Mouse (Mus musculus) forebrain, embryonic 15.5 days (tissue): ENCODE data around the gene Npb. TPM values are rescaled to one million over a fixed set of nuclear protein-coding genes. Genes with fewer than 3 reads are reported as not detected.

ENCODE experiments used
- ATAC-seq: fragments of 200-750 bp; cut with Nextera tagmentation; replicated peaks from 2 replicates; pipeline ENCODE4 v1.8.0; 2017; ENCODE audit warnings: mild to moderate bottlenecking, moderate TSS enrichment, moderate library complexity
- H3K27ac ChIP-seq: fragments of 300-500 bp; sonication (generic); replicated peaks from 2 replicates; pipeline ENCODE4 v1.5.1; 2015; ENCODE audit warnings: mild to moderate bottlenecking, inconsistent platforms
- H3K27me3 ChIP-seq: fragments of 300-500 bp; sonication (generic); 2 replicates; pipeline ENCODE4 v1.6.1; 2015; ENCODE audit warnings: inconsistent platforms
- H3K36me3 ChIP-seq: fragments of 300-500 bp; sonication (generic); 2 replicates; pipeline ENCODE4 v1.6.1; 2015; ENCODE audit warnings: mild to moderate bottlenecking, inconsistent platforms
- H3K4me1 ChIP-seq: fragments of 300-500 bp; sonication (generic); 2 replicates; pipeline ENCODE4 v1.6.1; 2015; ENCODE audit warnings: inconsistent platforms
- H3K4me2 ChIP-seq: fragments of 300-500 bp; sonication (generic); replicated peaks from 2 replicates; pipeline ENCODE4 v1.6.1; 2015; ENCODE audit warnings: mild to moderate bottlenecking, inconsistent platforms
- H3K4me3 ChIP-seq: fragments of 300-500 bp; sonication (generic); 2 replicates; pipeline ENCODE4 v1.5.1; 2015; ENCODE audit warnings: mild to moderate bottlenecking, inconsistent platforms
- H3K9ac ChIP-seq: fragments of 300-500 bp; sonication (generic); replicated peaks from 2 replicates; pipeline ENCODE4 v1.6.1; 2015; ENCODE audit warnings: mild to moderate bottlenecking, inconsistent platforms
- H3K9me3 ChIP-seq: fragments of 300-500 bp; sonication (generic); 2 replicates; pipeline ENCODE4 v1.6.1; 2016; ENCODE audit warnings: inconsistent platforms
- WGBS: fragments of 180-500 bp; shearing (Covaris S2); methylation state at CpG from one replicate; pipeline ENCODE4 v1.1.7; 2015; ENCODE audit warnings: mixed read lengths; 5-methylcytosine and 5-hydroxymethylcytosine counted together
- polyA plus RNA-seq: library from polyadenylated mRNA; unstranded; fragments of >200 nt; fragmentation: Nextera tagmentation; extraction: Ambion mirVana; gene quantifications from 2 replicates; pipeline ENCODE4 v1.2.1, GENCODE M21; 2015

The Npb gene
- polyA plus RNA-seq, 1 experiment from 2014 or later: 0.65 TPM

DNA sequence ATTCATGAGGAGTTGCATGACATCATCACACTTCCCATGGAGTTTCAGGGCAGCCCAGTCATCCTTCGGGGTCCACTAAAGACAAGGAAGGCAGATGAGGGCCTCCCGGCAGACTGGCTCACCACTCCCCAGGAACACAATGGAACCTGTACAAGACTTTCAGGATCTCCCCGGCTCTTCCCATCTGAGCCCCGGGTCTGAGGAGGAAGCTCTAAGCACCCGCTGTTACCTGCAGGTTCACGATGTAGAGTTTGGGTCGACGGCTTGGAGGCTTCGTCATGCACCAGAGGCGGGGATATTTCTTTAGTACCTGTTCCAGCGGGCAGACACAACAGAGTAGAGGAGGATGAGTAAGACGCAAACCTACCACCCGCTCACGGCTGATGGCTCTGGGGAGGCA is 11.9 kb downstream of the Npb start:
- Histone ChIP-seq H3K4me3 (no peak overlapping the region), H3K9ac (no peak overlapping the region), H3K9me3 (no peaks in the 10 kb centered on the region), H3K27me3 (no peaks in the 10 kb centered on the region), H3K4me1 (peaks cover 32% of the 10 kb centered on the region), H3K4me2 (no peak overlapping the region), H3K36me3 (peaks cover 48% of the 10 kb centered on the region), H3K27ac (no peak overlapping the region)
- no peak for ATAC-seq
- WGBS: 97% methylated on average over 14 of the region's 14 CpGs

DNA sequence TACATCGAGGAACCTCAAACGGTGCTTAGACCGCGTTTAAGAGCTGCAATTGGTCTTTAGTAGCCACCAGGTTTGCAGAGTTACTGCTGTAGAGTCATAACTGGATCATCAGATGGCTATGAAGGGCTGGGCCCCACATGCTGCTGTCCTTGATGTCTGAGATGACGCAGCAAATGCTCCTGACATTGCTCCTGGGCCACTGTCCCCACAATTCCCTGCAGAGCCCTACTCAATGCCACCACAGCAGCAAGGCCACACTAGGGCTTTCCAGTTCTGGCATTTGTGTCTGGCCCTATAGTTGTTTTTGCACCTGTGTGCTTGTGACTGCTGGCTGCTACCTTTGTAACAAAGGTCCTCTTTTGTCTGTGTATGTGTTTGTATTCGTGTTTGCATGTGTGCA is 14.5 kb downstream of the Npb start:
- Histone ChIP-seq H3K27me3 (no peaks in the 10 kb centered on the region), H3K4me3 (no peak overlapping the region), H3K9ac (no peak overlapping the region), H3K36me3 (peaks cover 60% of the 10 kb centered on the region), H3K9me3 (no peaks in the 10 kb centered on the region), H3K27ac (no peak overlapping the region), H3K4me2 (no peak overlapping the region), H3K4me1 (peaks cover 25% of the 10 kb centered on the region)
- ATAC-seq: no peak
- WGBS: 89% methylated on average over 6 of the region's 6 CpGs

GRCm38 (mm10) chr11:120623961-120624679 is 15.8 kb downstream of the Npb start:
- H3K9ac ChIP-seq: peak overlapping the region; percentile 71
- 12% methylated on average over 30 of the region's 30 CpGs for WGBS
- peak overlapping the region; percentile 84 for H3K4me3 ChIP-seq
- no peaks in the 10 kb centered on the region for H3K27me3 ChIP-seq
- peak; percentile 49 for ATAC-seq
- no peaks in the 10 kb centered on the region for H3K9me3 ChIP-seq
- H3K36me3 ChIP-seq: peaks cover 57% of the 10 kb centered on the region
- peaks cover 23% of the 10 kb centered on the region for H3K4me1 ChIP-seq
- peak overlapping the region; percentile 86 for H3K27ac ChIP-seq
- H3K4me2 ChIP-seq: peak overlapping the region; percentile 95

GRCm38 (mm10) chr11:120624680-120625111 is 16.4 kb downstream of the Npb start:
- WGBS: under 1% methylated on average over 53 of the region's 53 CpGs
- Histone ChIP-seq H3K36me3 (peaks cover 58% of the 10 kb centered on the region), H3K4me1 (peaks cover 25% of the 10 kb centered on the region), H3K4me3 (peak overlapping the region; percentile 84), H3K4me2 (peak overlapping the region; percentile 95), H3K9me3 (no peaks in the 10 kb centered on the region), H3K9ac (peak overlapping the region; percentile 71), H3K27ac (peak overlapping the region; percentile 86), H3K27me3 (no peaks in the 10 kb centered on the region)
- ATAC-seq: peak; percentile 91

- H3K4me2 ChIP-seq: peak within 1 kb of the TSS; percentile 95
- no peaks in the 10 kb centered on the region for H3K27me3 ChIP-seq
- H3K27ac ChIP-seq: peak within 1 kb of the TSS; percentile 86
- H3K9ac ChIP-seq: peak within 1 kb of the TSS; percentile 71
- peak within 1 kb of the TSS; percentile 84 for H3K4me3 ChIP-seq
- H3K4me1 ChIP-seq: peaks cover 31% of the 10 kb centered on the region
- H3K9me3 ChIP-seq: no peaks in the 10 kb centered on the region
- H3K36me3 ChIP-seq: peaks cover 52% of the 10 kb centered on the region
- 19% methylated on average over 5 of the region's 5 CpGs for WGBS
- peak; percentile 76 for ATAC-seq
Observed at GRCm38 (mm10) chr11:120625152-120625775, 17.0 kb downstream of the Npb start, which contains the start of gene Sirt7. TSS of gene Sirt7 (minus strand) at chr11:120625240.

- WGBS: 88% methylated on average over 11 of the region's 11 CpGs
- Histone ChIP-seq H3K4me1 (peaks cover 46% of the 10 kb centered on the region), H3K27ac (no peak overlapping the region), H3K27me3 (no peaks in the 10 kb centered on the region), H3K4me3 (no peak overlapping the region), H3K9me3 (no peaks in the 10 kb centered on the region), H3K36me3 (peaks cover 36% of the 10 kb centered on the region), H3K4me2 (no peak overlapping the region), H3K9ac (no peak overlapping the region)
- no peak for ATAC-seq
Observed at GRCm38 (mm10) chr11:120626785-120627467, 18.6 kb downstream of the Npb start.

GRCm38 (mm10) chr11:120627468-120628300 is 19.4 kb downstream of the Npb start:
- H3K4me2 ChIP-seq: no peak overlapping the region
- H3K27me3 ChIP-seq: no peaks in the 10 kb centered on the region
- WGBS: 84% methylated on average over 22 of the region's 22 CpGs
- peaks cover 28% of the 10 kb centered on the region for H3K36me3 ChIP-seq
- H3K9ac ChIP-seq: no peak overlapping the region
- peaks cover 53% of the 10 kb centered on the region for H3K4me1 ChIP-seq
- no peak for ATAC-seq
- no peaks in the 10 kb centered on the region for H3K9me3 ChIP-seq
- H3K27ac ChIP-seq: no peak overlapping the region
- no peak overlapping the region for H3K4me3 ChIP-seq

GRCm38 (mm10) chr11:120628601-120629340 is 20.5 kb downstream of the Npb start:
- no peak overlapping the region for H3K9ac ChIP-seq
- H3K27ac ChIP-seq: no peak overlapping the region
- H3K27me3 ChIP-seq: no peaks in the 10 kb centered on the region
- peaks cover 49% of the 10 kb centered on the region for H3K4me1 ChIP-seq
- no peak for ATAC-seq
- no peak overlapping the region for H3K4me3 ChIP-seq
- no peaks in the 10 kb centered on the region for H3K9me3 ChIP-seq
- H3K36me3 ChIP-seq: peaks cover 22% of the 10 kb centered on the region
- H3K4me2 ChIP-seq: no peak overlapping the region
- WGBS: 91% methylated on average over 23 of the region's 23 CpGs

DNA sequence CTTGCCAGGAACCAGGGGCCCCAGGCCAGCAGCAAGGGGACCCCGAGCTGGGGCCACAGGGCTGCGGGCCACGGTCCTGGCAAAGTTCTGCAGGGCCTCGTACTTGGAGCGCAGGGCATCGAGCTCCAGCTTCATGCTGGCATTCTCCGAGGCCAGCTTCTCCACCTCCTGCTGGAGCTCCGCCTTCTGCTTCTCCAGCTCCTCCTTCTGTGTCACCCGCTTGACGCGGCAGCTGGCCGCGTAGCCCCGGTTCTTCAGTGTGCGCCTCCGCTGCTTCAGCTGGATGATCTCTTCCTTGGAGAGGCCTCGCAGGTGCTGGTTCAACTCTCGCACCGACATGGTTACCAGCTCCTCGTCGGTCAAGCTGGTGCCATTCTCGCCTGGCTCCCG is 21.1 kb downstream of the Npb start:
- no peak overlapping the region for H3K9ac ChIP-seq
- 72% methylated on average over 23 of the region's 23 CpGs for WGBS
- H3K9me3 ChIP-seq: no peaks in the 10 kb centered on the region
- H3K4me2 ChIP-seq: no peak overlapping the region
- peaks cover 46% of the 10 kb centered on the region for H3K4me1 ChIP-seq
- no peak overlapping the region for H3K4me3 ChIP-seq
- no peak overlapping the region for H3K27ac ChIP-seq
- peaks cover 22% of the 10 kb centered on the region for H3K36me3 ChIP-seq
- H3K27me3 ChIP-seq: no peaks in the 10 kb centered on the region
- ATAC-seq: no peak

DNA sequence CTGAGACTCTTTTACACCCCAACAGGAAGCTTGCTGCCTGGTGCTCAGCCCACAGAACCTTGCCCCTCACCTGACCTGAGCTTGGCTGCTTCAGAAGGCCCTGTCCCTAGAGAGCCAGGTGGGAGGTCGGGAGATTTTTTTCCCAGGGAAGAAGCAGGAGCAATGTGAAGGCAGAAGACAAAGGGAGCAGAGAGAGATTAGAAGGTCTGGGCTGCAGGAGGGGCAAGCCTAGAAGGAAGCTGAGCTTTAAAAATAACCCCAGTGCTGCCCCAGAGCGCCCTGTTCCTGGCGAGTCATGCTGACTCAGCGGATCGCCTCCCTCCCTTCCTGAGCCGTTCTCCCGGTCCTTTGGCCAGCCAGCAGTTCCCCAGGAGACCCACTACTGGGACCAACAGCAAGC is 21.6 kb downstream of the Npb start:
- Histone ChIP-seq H3K4me2 (no peak overlapping the region), H3K9ac (no peak overlapping the region), H3K36me3 (peaks cover 22% of the 10 kb centered on the region), H3K4me1 (peaks cover 45% of the 10 kb centered on the region), H3K27ac (no peak overlapping the region), H3K4me3 (no peak overlapping the region), H3K9me3 (no peaks in the 10 kb centered on the region), H3K27me3 (no peaks in the 10 kb centered on the region)
- 44% methylated on average over 7 of the region's 7 CpGs for WGBS
- ATAC-seq: no peak

DNA sequence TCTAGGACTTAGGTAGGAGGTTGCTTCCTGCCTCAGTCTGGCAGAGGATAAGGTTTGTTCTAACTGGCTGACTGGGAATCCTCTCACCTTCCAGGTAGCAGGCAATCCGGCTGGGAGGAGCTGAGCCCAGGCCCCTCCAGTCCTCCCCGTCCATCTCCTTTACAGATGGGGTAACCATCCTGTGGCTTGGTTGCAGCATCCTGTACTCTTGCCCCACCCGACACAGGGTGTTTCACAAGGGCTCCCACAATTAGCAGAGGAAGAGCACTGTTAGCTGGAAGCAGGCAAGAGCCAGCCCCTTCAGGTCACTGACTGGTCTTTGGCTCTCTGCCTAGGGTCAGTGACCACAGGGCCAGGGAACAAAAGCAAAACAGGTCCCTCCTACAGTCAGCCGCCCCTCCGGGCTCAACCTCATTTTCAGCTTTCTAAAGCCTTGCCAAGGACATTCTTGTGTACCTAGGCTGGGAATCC is 22.2 kb downstream of the Npb start:
- WGBS: 37% methylated on average over 5 of the region's 5 CpGs
- Histone ChIP-seq H3K4me2 (no peak overlapping the region), H3K36me3 (peaks cover 22% of the 10 kb centered on the region), H3K9me3 (no peaks in the 10 kb centered on the region), H3K27me3 (no peaks in the 10 kb centered on the region), H3K27ac (no peak overlapping the region), H3K9ac (no peak overlapping the region), H3K4me3 (no peak overlapping the region), H3K4me1 (peaks cover 41% of the 10 kb centered on the region)
- no peak for ATAC-seq
